Mouse (Mus musculus) forebrain, embryonic 12.5 days (tissue): ENCODE results near the gene Car2. TPM values are rescaled to one million over a fixed set of nuclear protein-coding genes. Genes with fewer than 3 reads are reported as not detected.

Experiments used
- ATAC-seq: fragments of 200-750 bp; cut with Nextera tagmentation; 2 replicates; pipeline ENCODE4 v1.8.0; 2017; ENCODE audit warnings: moderate TSS enrichment; ENCODE audit not compliant: low FRiP score
- H3K27ac ChIP-seq: fragments of 300-500 bp; sonication (generic); 2 replicates; pipeline ENCODE4 v1.5.1; 2016; ENCODE audit warnings: mild to moderate bottlenecking
- H3K27me3 ChIP-seq: fragments of 300-500 bp; sonication (generic); 2 replicates; pipeline ENCODE4 v1.6.1; 2016; ENCODE audit warnings: mild to moderate bottlenecking
- H3K36me3 ChIP-seq: fragments of 300-500 bp; sonication (generic); replicated peaks from 2 replicates; pipeline ENCODE4 v1.6.1; 2016; ENCODE audit warnings: mild to moderate bottlenecking
- H3K4me1 ChIP-seq: fragments of 300-500 bp; sonication (generic); 2 replicates; pipeline ENCODE4 v1.6.1; 2016
- H3K4me2 ChIP-seq: fragments of 300-500 bp; sonication (generic); 2 replicates; pipeline ENCODE4 v1.6.1; 2016; ENCODE audit warnings: mild to moderate bottlenecking, moderate library complexity
- H3K4me3 ChIP-seq: fragments of 300-500 bp; sonication (generic); replicated peaks from 2 replicates; pipeline ENCODE4 v1.5.1; 2016; ENCODE audit warnings: mild to moderate bottlenecking
- H3K9ac ChIP-seq: fragments of 300-500 bp; sonication (generic); 2 replicates; pipeline ENCODE4 v1.6.1; 2016; ENCODE audit warnings: mild to moderate bottlenecking
- H3K9me3 ChIP-seq: fragments of 300-500 bp; sonication (generic); 2 replicates; pipeline ENCODE4 v1.6.1; 2016
- WGBS: fragments of 180-500 bp; shearing (Covaris S2); methylation state at CpG from one replicate; pipeline ENCODE4 v1.1.7; 2016; 5-methylcytosine and 5-hydroxymethylcytosine counted together
- polyA plus RNA-seq: library from polyadenylated mRNA; unstranded; fragments of >200 nt; fragmentation: Nextera tagmentation; extraction: Ambion mirVana; gene quantifications from 2 replicates; pipeline ENCODE4 v1.2.1, GENCODE M21; 2016

Car2 gene
- polyA plus RNA-seq, 1 experiment from 2014 or later = 50.7 TPM

GRCm38 (mm10) chr3:14904165-14904564 lies 18.1 kb downstream of the Car2 start:
- Histone ChIP-seq H3K9me3 (no peaks in the 10 kb centered on the region), H3K4me2 (no peak overlapping the region), H3K27ac (no peak overlapping the region), H3K4me3 (no peak overlapping the region), H3K36me3 (no peaks in the 10 kb centered on the region), H3K4me1 (peaks cover 4% of the 10 kb centered on the region; the same call in 1 of the 2 replicates), H3K27me3 (no peaks in the 10 kb centered on the region), H3K9ac (no peak overlapping the region)
- WGBS = 91% methylated on average over 3 of the region's 3 CpGs
- ATAC-seq = no peak

DNA sequence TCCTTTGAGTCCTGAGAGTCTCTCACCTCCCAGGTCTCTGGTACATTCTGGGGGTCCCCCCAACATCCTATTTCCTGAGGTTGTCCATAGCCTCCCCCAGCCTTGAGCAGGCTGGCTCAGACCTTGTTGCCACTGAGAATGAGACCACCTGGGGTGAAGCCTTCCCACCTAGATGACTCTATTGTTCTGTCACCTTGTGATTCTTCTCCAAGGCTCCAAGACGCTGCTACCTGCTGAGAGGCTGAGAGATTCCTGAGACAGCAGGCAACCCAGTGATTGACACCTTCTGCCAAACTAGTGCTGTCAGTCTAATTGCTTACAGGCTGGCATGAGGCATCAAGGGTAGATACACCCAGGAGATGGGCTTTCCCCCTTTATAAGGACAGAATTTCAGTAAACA lies 21.2 kb downstream of the Car2 start:
- H3K9me3 ChIP-seq = no peaks in the 10 kb centered on the region
- no peak overlapping the region for H3K27ac ChIP-seq
- H3K9ac ChIP-seq = no peak overlapping the region
- no peaks in the 10 kb centered on the region for H3K27me3 ChIP-seq
- H3K4me1 ChIP-seq = no peaks in the 10 kb centered on the region
- no peak overlapping the region for H3K4me2 ChIP-seq
- 27% methylated on average over 1 of the region's 1 CpGs for WGBS
- no peak overlapping the region for H3K4me3 ChIP-seq
- no peaks in the 10 kb centered on the region for H3K36me3 ChIP-seq
- ATAC-seq = no peak

GRCm38 (mm10) chr3:14911992-14912582 lies 26.0 kb downstream of the Car2 start:
- no peak for ATAC-seq
- WGBS = 85% methylated on average over 4 of the region's 4 CpGs
- H3K4me1 ChIP-seq = no peaks in the 10 kb centered on the region
- no peaks in the 10 kb centered on the region for H3K36me3 ChIP-seq
- no peak overlapping the region for H3K4me2 ChIP-seq
- no peaks in the 10 kb centered on the region for H3K9me3 ChIP-seq
- H3K27me3 ChIP-seq = no peaks in the 10 kb centered on the region
- H3K9ac ChIP-seq = no peak overlapping the region
- no peak overlapping the region for H3K27ac ChIP-seq
- H3K4me3 ChIP-seq = no peak overlapping the region

DNA sequence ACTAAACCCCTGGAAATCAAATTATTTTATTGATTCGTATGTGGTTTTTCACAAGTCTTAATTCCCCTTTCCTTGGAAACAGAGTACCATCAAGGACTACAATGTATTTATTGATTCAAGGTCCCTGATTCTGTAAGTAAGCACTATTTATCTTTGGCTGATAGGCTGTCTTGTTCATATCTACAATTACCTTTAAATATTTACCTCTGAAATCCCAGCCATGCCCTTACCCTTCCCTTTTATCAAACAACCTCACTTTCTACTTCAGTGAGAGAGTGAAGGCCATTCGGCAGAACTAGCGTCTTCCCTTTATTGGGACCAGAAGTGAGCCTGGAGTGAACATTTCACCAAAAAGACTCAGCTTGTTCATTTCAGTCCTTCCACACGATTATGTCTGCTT lies 27.7 kb downstream of the Car2 start:
- Histone ChIP-seq H3K4me1 (no peaks in the 10 kb centered on the region), H3K4me3 (no peak overlapping the region), H3K36me3 (no peaks in the 10 kb centered on the region), H3K27me3 (no peaks in the 10 kb centered on the region), H3K27ac (no peak overlapping the region), H3K9ac (no peak overlapping the region), H3K9me3 (no peaks in the 10 kb centered on the region), H3K4me2 (no peak overlapping the region)
- ATAC-seq = no peak
- WGBS = 95% methylated on average over 4 of the region's 4 CpGs

DNA sequence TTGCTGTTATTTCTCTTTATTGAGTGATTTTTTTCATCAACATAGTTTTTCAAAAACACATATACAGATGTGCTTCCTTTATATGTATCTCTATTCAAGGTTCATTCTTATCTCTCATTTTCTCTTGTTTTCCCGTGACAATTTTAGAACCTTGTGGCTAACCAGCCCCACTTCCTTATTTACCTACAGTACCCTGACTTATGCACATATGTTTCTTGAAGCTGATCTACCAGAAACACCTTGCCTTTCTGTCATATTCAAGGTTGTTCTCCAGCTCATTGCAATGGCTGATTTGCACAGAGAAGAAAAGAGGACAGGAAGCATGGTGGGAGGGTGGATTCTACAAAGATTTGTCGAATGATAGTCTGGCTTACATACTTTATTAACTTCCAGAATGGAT lies 29.3 kb downstream of the Car2 start:
- WGBS = 85% methylated on average over 2 of the region's 2 CpGs
- Histone ChIP-seq H3K4me2 (no peak overlapping the region), H3K36me3 (no peaks in the 10 kb centered on the region), H3K4me1 (no peaks in the 10 kb centered on the region), H3K9ac (no peak overlapping the region), H3K27me3 (no peaks in the 10 kb centered on the region), H3K27ac (no peak overlapping the region), H3K9me3 (no peaks in the 10 kb centered on the region), H3K4me3 (no peak overlapping the region)
- ATAC-seq = no peak

- no peak overlapping the region for H3K4me3 ChIP-seq
- no peaks in the 10 kb centered on the region for H3K36me3 ChIP-seq
- ATAC-seq = no peak
Observed at GRCm38 (mm10) chr3:14917261-14917660, 31.2 kb downstream of the Car2 start.

DNA sequence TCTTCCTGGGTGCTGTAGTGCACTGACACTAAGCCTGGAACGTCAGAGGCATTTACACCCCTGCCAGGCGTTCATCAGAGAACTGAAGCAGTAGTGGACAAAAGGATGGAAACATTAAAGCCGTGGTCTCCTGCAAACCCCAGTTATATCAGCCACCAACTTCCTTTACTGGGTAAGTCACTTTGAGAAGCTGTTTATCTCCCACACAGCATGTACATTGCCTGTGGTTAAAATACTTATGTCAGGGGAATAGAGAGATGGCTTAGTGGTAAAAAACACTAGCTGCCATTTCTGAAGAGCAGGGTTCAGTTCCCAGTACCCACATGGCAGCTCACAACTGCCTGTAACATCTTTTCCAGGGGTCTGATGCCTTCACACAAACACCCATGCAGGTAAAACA lies 58.6 kb downstream of the Car2 start:
- Histone ChIP-seq H3K4me2 (no peak overlapping the region), H3K27ac (no peak overlapping the region), H3K4me1 (no peaks in the 10 kb centered on the region), H3K36me3 (no peaks in the 10 kb centered on the region), H3K4me3 (no peak overlapping the region), H3K9me3 (no peaks in the 10 kb centered on the region), H3K27me3 (no peaks in the 10 kb centered on the region), H3K9ac (no peak overlapping the region)
- 70% methylated on average over 3 of the region's 3 CpGs for WGBS
- no peak for ATAC-seq

More at GRCm38 (mm10) chr3:14917261-14917660, 31.2 kb downstream of the Car2 start:
- no peak overlapping the region for H3K27ac ChIP-seq
- H3K9me3 ChIP-seq = no peaks in the 10 kb centered on the region
- no peaks in the 10 kb centered on the region for H3K4me1 ChIP-seq
- no peak overlapping the region for H3K9ac ChIP-seq
- no peak overlapping the region for H3K4me2 ChIP-seq
- WGBS = 40% methylated on average over 2 of the region's 2 CpGs
- no peaks in the 10 kb centered on the region for H3K27me3 ChIP-seq

GRCm38 (mm10) chr3:14945627-14946026 lies 59.6 kb downstream of the Car2 start:
- no peak for ATAC-seq
- 80% methylated on average over 2 of the region's 2 CpGs for WGBS
- Histone ChIP-seq H3K27me3 (no peaks in the 10 kb centered on the region), H3K27ac (no peak overlapping the region), H3K4me3 (no peak overlapping the region), H3K36me3 (no peaks in the 10 kb centered on the region), H3K4me1 (no peaks in the 10 kb centered on the region), H3K9ac (no peak overlapping the region), H3K9me3 (no peaks in the 10 kb centered on the region), H3K4me2 (no peak overlapping the region)

DNA sequence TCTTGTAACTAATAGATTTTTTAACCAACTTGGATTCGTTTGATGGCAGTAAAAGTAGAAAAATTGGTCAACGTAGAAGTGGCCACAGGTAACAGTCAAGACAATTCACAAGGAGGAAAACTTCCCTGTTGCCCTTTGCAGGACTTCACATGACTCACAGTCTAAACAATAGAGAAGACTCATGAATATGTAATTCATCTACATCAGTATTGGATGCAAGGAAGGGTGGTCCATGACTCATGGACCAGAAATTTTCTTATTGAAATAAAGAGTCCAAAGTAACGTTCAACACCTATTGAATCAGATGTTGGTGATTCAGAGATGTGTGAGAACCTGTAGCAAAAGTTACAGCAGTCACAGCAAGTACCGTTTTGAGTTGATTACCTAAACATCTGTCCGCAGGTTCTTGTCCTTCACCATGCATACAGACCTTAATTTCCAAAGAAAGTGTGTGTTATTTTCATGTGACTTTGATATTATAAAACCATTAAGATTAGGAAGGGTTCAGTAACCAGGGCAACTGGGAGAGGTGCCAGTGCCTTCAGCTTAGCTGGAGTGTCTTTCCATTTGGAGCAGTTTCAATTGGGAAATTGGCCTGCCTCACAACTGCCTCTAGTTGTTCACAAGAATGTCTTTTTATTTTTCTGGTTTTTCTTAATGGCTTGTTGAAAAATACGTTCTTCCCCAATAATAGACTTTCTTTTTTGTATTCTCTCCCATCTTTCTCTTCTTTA lies 62.2 kb downstream of the Car2 start:
- Histone ChIP-seq H3K9me3 (no peaks in the 10 kb centered on the region), H3K36me3 (no peaks in the 10 kb centered on the region), H3K27me3 (no peaks in the 10 kb centered on the region), H3K4me3 (no peak overlapping the region), H3K4me1 (no peaks in the 10 kb centered on the region), H3K4me2 (no peak overlapping the region), H3K27ac (no peak overlapping the region), H3K9ac (no peak overlapping the region)
- 83% methylated on average over 6 of the region's 6 CpGs for WGBS
- no peak for ATAC-seq

DNA sequence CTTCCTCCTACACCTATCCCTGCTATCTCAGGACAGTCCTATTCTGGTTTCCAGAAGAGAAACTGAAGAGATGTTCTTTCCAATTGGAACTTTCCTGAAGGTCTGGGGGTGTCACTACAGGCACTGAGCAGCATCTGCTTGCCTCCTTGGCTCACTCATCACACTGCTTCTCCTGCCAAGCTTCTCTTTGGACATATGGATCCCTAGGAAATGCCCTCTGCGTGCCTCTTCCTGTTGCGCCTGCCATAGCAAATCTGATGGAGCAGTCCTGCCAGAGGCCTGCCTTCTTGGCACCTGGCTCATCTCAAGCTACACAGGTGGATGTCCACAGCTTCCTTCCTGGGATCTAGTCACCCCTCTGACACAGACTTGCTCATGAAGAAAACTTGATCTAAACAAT lies 64.0 kb downstream of the Car2 start:
- Histone ChIP-seq H3K4me1 (no peaks in the 10 kb centered on the region), H3K9me3 (no peaks in the 10 kb centered on the region), H3K4me3 (no peak overlapping the region), H3K9ac (no peak overlapping the region), H3K36me3 (no peaks in the 10 kb centered on the region), H3K4me2 (no peak overlapping the region), H3K27me3 (no peaks in the 10 kb centered on the region), H3K27ac (no peak overlapping the region)
- no peak for ATAC-seq
- 96% methylated on average over 2 of the region's 2 CpGs for WGBS

Other genes starting within 250 kb of the Car2 start
- gene Car13, start 244.5 kb upstream of the Car2 start, polyA plus RNA-seq = 1.4 and 2.1 TPM in 2 replicates
- not detected in 2 replicates for gene Car1, start 77.9 kb upstream of the Car2 start, polyA plus RNA-seq
- gene Car3, start 22.8 kb upstream of the Car2 start, polyA plus RNA-seq = 1.3 and 2.3 TPM in 2 replicates